Mouse (Mus musculus): ENCODE data around the gene Olfr1261.

- TF ChIP-seq CHD2 (IDR thresholded peaks at IDR 0.05; ENCODE audit: low read depth, low read length) (no peak), ZNF384 (IDR thresholded peaks at IDR 0.05; ENCODE audit: low read depth, low read length) (no peak), MAFK (IDR thresholded peaks at IDR 0.05; ENCODE audit: insufficient read depth, low read depth, low read length) (no peak), ZC3H11A (IDR thresholded peaks at IDR 0.05; ENCODE audit: borderline replicate concordance, low read depth, low read length) (no peak)
Measured at GRCm38 (mm10) chr2:90025477-90025876, 34.5 kb downstream of the Olfr1261 start, which contains the start of gene Olfr1264.
